Mouse (Mus musculus) liver, embryonic 12.5 days (tissue): ENCODE results near the gene Mrpl41. TPM values are rescaled to one million over a fixed set of nuclear protein-coding genes. Genes with fewer than 3 reads are reported as not detected.

Experiments
- ATAC-seq: fragments of 200-750 bp; cut with Nextera tagmentation; 2 replicates; pipeline ENCODE4 v1.8.0; 2017; ENCODE audit warnings: moderate number of reproducible peaks, mild to moderate bottlenecking, moderate library complexity
- H3K27ac ChIP-seq: fragments of 300-500 bp; sonication (generic); 2 replicates; pipeline ENCODE4 v1.5.1; 2016; ENCODE audit warnings: mild to moderate bottlenecking
- H3K27me3 ChIP-seq: fragments of 300-500 bp; sonication (generic); replicated peaks from 2 replicates; pipeline ENCODE4 v1.6.1; 2016; ENCODE audit warnings: mild to moderate bottlenecking, moderate library complexity
- H3K36me3 ChIP-seq: fragments of 300-500 bp; sonication (generic); 2 replicates; pipeline ENCODE4 v1.6.1; 2016; ENCODE audit warnings: mild to moderate bottlenecking, moderate library complexity
- H3K4me1 ChIP-seq: fragments of 300-500 bp; sonication (generic); 2 replicates; pipeline ENCODE4 v1.6.1; 2016
- H3K4me2 ChIP-seq: fragments of 300-500 bp; sonication (generic); 2 replicates; pipeline ENCODE4 v1.6.1; 2016; ENCODE audit warnings: mild to moderate bottlenecking, moderate library complexity
- H3K4me3 ChIP-seq: fragments of 300-500 bp; sonication (generic); 2 replicates; pipeline ENCODE4 v1.5.1; 2016; ENCODE audit warnings: mild to moderate bottlenecking, moderate library complexity
- H3K9ac ChIP-seq: fragments of 300-500 bp; sonication (generic); 2 replicates; pipeline ENCODE4 v1.6.1; 2016; ENCODE audit warnings: mild to moderate bottlenecking, moderate library complexity
- H3K9me3 ChIP-seq: fragments of 300-500 bp; sonication (generic); replicated peaks from 2 replicates; pipeline ENCODE4 v1.6.1; 2016; ENCODE audit warnings: mild to moderate bottlenecking, moderate library complexity
- WGBS: fragments of 180-500 bp; shearing (Covaris S2); methylation state at CpG from one replicate; pipeline ENCODE4 v1.1.7; 2016; ENCODE audit not compliant: insufficient replicate concordance; 5-methylcytosine and 5-hydroxymethylcytosine counted together
- microRNA-seq: library from miRNA; unstranded; fragments of <30 nt; microRNA quantifications from one replicate; pipeline ENCODE4, GENCODE M21; 2017
- polyA plus RNA-seq: library from polyadenylated mRNA; unstranded; fragments of >200 nt; fragmentation: Nextera tagmentation; extraction: Ambion mirVana; gene quantifications from 2 replicates; pipeline ENCODE4 v1.2.1, GENCODE M21; 2016

The Mrpl41 gene
- polyA plus RNA-seq, 1 experiment from 2014 or later = 113 TPM

- 87% methylated on average over 5 of the region's 5 CpGs for WGBS
- Histone ChIP-seq H3K27me3 (no peaks in the 10 kb centered on the region), H3K9me3 (no peaks in the 10 kb centered on the region), H3K36me3 (peaks cover 18% of the 10 kb centered on the region), H3K4me1 (peaks cover 24% of the 10 kb centered on the region), H3K4me2 (no peak overlapping the region), H3K9ac (no peak overlapping the region), H3K4me3 (no peak overlapping the region), H3K27ac (no peak overlapping the region)
- no peak for ATAC-seq
These were observed 45.3 kb downstream of the Mrpl41 start for GRCm38 (mm10) chr2:24929593-24929992.

DNA sequence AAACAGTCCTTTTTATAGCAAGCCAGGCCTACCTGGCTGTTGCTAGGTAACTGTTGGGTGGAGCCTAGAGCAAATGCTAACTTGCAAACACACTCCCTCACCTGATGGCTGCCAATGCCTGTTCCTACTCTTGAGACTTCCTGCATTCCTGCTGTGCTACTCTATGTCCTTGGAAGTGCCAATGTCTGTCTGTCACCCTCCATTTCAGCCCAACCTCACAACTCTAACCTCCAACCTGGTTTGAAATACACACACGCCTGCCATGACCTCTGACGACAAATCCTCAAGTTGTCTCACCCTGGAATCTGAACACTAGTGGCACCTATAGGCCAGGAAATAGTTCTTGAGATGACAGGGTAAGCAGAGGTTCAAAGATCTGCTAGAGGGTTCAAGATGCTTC, 45.8 kb downstream of the Mrpl41 start:
- ATAC-seq = no peak
- WGBS = 73% methylated on average over 2 of the region's 2 CpGs

GRCm38 (mm10) chr2:24927810-24928479, 47.0 kb downstream of the Mrpl41 start:
- Histone ChIP-seq H3K9me3 (no peaks in the 10 kb centered on the region), H3K4me3 (no peak overlapping the region), H3K4me2 (no peak overlapping the region), H3K4me1 (peaks cover 12% of the 10 kb centered on the region; the same call in 1 of the 2 replicates), H3K9ac (no peak overlapping the region), H3K27me3 (no peaks in the 10 kb centered on the region), H3K36me3 (peaks cover 18% of the 10 kb centered on the region), H3K27ac (no peak overlapping the region)
- no peak for ATAC-seq
- WGBS = 62% methylated on average over 4 of the region's 4 CpGs

More for the DNA sequence above, 45.8 kb downstream of the Mrpl41 start:
- Histone ChIP-seq H3K4me2 (no peak overlapping the region), H3K27me3 (no peaks in the 10 kb centered on the region), H3K9ac (no peak overlapping the region), H3K9me3 (no peaks in the 10 kb centered on the region), H3K4me1 (peaks cover 20% of the 10 kb centered on the region), H3K4me3 (no peak overlapping the region), H3K36me3 (peaks cover 18% of the 10 kb centered on the region), H3K27ac (no peak overlapping the region)

GRCm38 (mm10) chr2:24926965-24927358, 47.9 kb downstream of the Mrpl41 start:
- Histone ChIP-seq H3K27me3 (no peaks in the 10 kb centered on the region), H3K4me3 (no peak overlapping the region), H3K36me3 (peaks cover 18% of the 10 kb centered on the region), H3K9ac (no peak overlapping the region), H3K9me3 (no peaks in the 10 kb centered on the region), H3K4me1 (peaks cover 12% of the 10 kb centered on the region; the same call in 1 of the 2 replicates), H3K4me2 (no peak overlapping the region), H3K27ac (no peak overlapping the region)
- ATAC-seq = no peak
- 47% methylated on average over 7 of the region's 7 CpGs for WGBS

GRCm38 (mm10) chr2:24926345-24926964, 48.4 kb downstream of the Mrpl41 start:
- WGBS = 65% methylated on average over 9 of the region's 9 CpGs
- no peak overlapping the region for H3K4me3 ChIP-seq

GRCm38 (mm10) chr2:24925284-24925683, 49.6 kb downstream of the Mrpl41 start:
- no peak overlapping the region for H3K9ac ChIP-seq
- H3K36me3 ChIP-seq = peaks cover 18% of the 10 kb centered on the region
- 81% methylated on average over 8 of the region's 8 CpGs for WGBS

More at GRCm38 (mm10) chr2:24926345-24926964, 48.4 kb downstream of the Mrpl41 start:
- ATAC-seq = no peak
- no peak overlapping the region for H3K4me2 ChIP-seq
- H3K9me3 ChIP-seq = no peaks in the 10 kb centered on the region
- H3K27ac ChIP-seq = no peak overlapping the region
- no peak overlapping the region for H3K9ac ChIP-seq
- peaks cover 18% of the 10 kb centered on the region for H3K36me3 ChIP-seq
- H3K27me3 ChIP-seq = no peaks in the 10 kb centered on the region
- H3K4me1 ChIP-seq = peaks cover 12% of the 10 kb centered on the region; the same call in 1 of the 2 replicates

More at GRCm38 (mm10) chr2:24925284-24925683, 49.6 kb downstream of the Mrpl41 start:
- no peak for ATAC-seq
- Histone ChIP-seq H3K4me1 (peaks cover 14% of the 10 kb centered on the region; the same call in 1 of the 2 replicates), H3K9me3 (no peaks in the 10 kb centered on the region), H3K27me3 (no peaks in the 10 kb centered on the region), H3K4me3 (no peak overlapping the region), H3K4me2 (no peak overlapping the region), H3K27ac (no peak overlapping the region)

Small RNAs within 50 kb of the gene (microRNA-seq; reads per million reads assigned to microRNA genes)
- not detected for gene Gm22875

Other genes starting within 250 kb of the Mrpl41 start
- 0.02 and 0.05 TPM in 2 replicates for gene Cacna1b, start 211.9 kb downstream of the Mrpl41 start, polyA plus RNA-seq
- 30.7 and 31.7 TPM in 2 replicates for gene Ehmt1, start 55.5 kb downstream of the Mrpl41 start, polyA plus RNA-seq
- gene Arrdc1, start 39.8 kb downstream of the Mrpl41 start, polyA plus RNA-seq = 20.2 and 21.8 TPM in 2 replicates
- 19.8 and 24.0 TPM in 2 replicates for gene Zmynd19, start 25.3 kb downstream of the Mrpl41 start, polyA plus RNA-seq
- 14.5 and 16.6 TPM in 2 replicates for gene Dph7, start 12.7 kb downstream of the Mrpl41 start, polyA plus RNA-seq
- gene Pnpla7, start 935 bp upstream of the Mrpl41 start, polyA plus RNA-seq = 16.5 and 17.0 TPM in 2 replicates
- 16.1 and 17.0 TPM in 2 replicates for gene Nsmf, start 79.3 kb upstream of the Mrpl41 start, polyA plus RNA-seq
- 1.2 and 1.4 TPM in 2 replicates for gene Entpd8, start 105.2 kb upstream of the Mrpl41 start, polyA plus RNA-seq
- gene Noxa1, start 120.1 kb upstream of the Mrpl41 start, polyA plus RNA-seq = 0.64 and 0.71 TPM in 2 replicates
- 5.9 and 6.2 TPM in 2 replicates for gene Nrarp, start 205.7 kb upstream of the Mrpl41 start, polyA plus RNA-seq
- 7.2 and 7.4 TPM in 2 replicates for gene Tor4a, start 221.8 kb upstream of the Mrpl41 start, polyA plus RNA-seq
- gene Nelfb, start 236.4 kb upstream of the Mrpl41 start, polyA plus RNA-seq = 56.7 and 61.5 TPM in 2 replicates
- gene Stpg3, start 239.5 kb upstream of the Mrpl41 start, polyA plus RNA-seq = not detected in 2 replicates
- gene Fam166a, start 243.6 kb upstream of the Mrpl41 start, polyA plus RNA-seq = 1.2 TPM in 1 of 2 replicates, not detected in the other
- 901 and 931 TPM in 2 replicates for gene Tubb4b, start 249.6 kb upstream of the Mrpl41 start, polyA plus RNA-seq